Mouse (Mus musculus): ENCODE results near the gene Uba2.

- TF ChIP-seq POLR2A (IDR thresholded peaks at IDR 0.05; ENCODE audit: borderline replicate concordance, extremely low read depth, insufficient read depth, insufficient read length, poor library complexity, severe bottlenecking) = no peak
- TF ChIP-seq CTCF (IDR thresholded peaks at IDR 0.05; ENCODE audit: borderline replicate concordance, extremely low read depth, insufficient read depth, insufficient read length) = no peak
These were observed 3.4 kb downstream of the Uba2 start for GRCm38 (mm10) chr7:34165999-34166398.

Data from brain, embryonic 14.5 days (tissue).